Mouse (Mus musculus): ENCODE measurements around the gene Epn3. TPM values are rescaled to one million over a fixed set of nuclear protein-coding genes. Genes with fewer than 3 reads are reported as not detected.

Gene Epn3
- polyA plus RNA-seq, 1 experiment from 2014 or later = 0.27 TPM

GRCm38 (mm10) chr11:94440421-94440820 lies 59.4 kb downstream of the Epn3 start:
- WGBS = 73% methylated on average over 6 of the region's 6 CpGs
- Histone ChIP-seq H3K27ac (ENCODE audit: low read depth, low read length) (no peak overlapping the region), H3K4me1 (ENCODE audit: control insufficient read depth, insufficient read depth, low read length) (peaks cover 39% of the 10 kb centered on the region)

More at GRCm38 (mm10) chr11:94440421-94440820, 59.4 kb downstream of the Epn3 start:
- H3K36me3 ChIP-seq (ENCODE audit: control insufficient read depth, insufficient read depth, low read length) = peaks cover 5% of the 10 kb centered on the region; the same call in 1 of the 2 replicates
- H3K4me3 ChIP-seq (ENCODE audit: low read depth, low read length) = no peak overlapping the region
- H3K27me3 ChIP-seq (ENCODE audit: control insufficient read depth, insufficient read depth, low read length) = no peaks in the 10 kb centered on the region
- ATAC-seq (ENCODE audit: low FRiP score) (no peak), DNase-seq (ENCODE audit: low spot score, missing footprints) (no peak)
- H3K9me3 ChIP-seq (ENCODE audit: control insufficient read depth, low read length) = no peaks in the 10 kb centered on the region
- no peak overlapping the region for H3K9ac ChIP-seq (ENCODE audit: low read length)
- H3K4me2 ChIP-seq = no peak overlapping the region

Other genes with a start within 250 kb of the Epn3 start
- gene Gm21885, start 218.1 kb downstream of the Epn3 start, polyA plus RNA-seq (2014; fragmentation: Nextera tagmentation; extraction: Ambion mirVana) = 0.34 and 0.43 TPM in 2 replicates
- gene Luc7l3, start 178.0 kb downstream of the Epn3 start, polyA plus RNA-seq (2014; fragmentation: Nextera tagmentation; extraction: Ambion mirVana) = 113 and 130 TPM in 2 replicates
- 21.5 and 27.4 TPM in 2 replicates for gene Ankrd40, start 172.0 kb downstream of the Epn3 start, polyA plus RNA-seq (2014; fragmentation: Nextera tagmentation; extraction: Ambion mirVana)
- gene Abcc3, start 107.0 kb downstream of the Epn3 start, polyA plus RNA-seq (2014; fragmentation: Nextera tagmentation; extraction: Ambion mirVana) = 0.47 and 0.49 TPM in 2 replicates
- 7.6 and 9.3 TPM in 2 replicates for gene Cacna1g, start 25.8 kb downstream of the Epn3 start, polyA plus RNA-seq (2014; fragmentation: Nextera tagmentation; extraction: Ambion mirVana)
- gene Spata20, start 13.8 kb downstream of the Epn3 start, polyA plus RNA-seq (2014; fragmentation: Nextera tagmentation; extraction: Ambion mirVana) = not detected in 2 replicates
- gene Mycbpap, start 21.8 kb upstream of the Epn3 start, polyA plus RNA-seq (2014; fragmentation: Nextera tagmentation; extraction: Ambion mirVana) = 3.7 and 4.1 TPM in 2 replicates
- 3.7 and 3.9 TPM in 2 replicates for gene Rsad1, start 49.3 kb upstream of the Epn3 start, polyA plus RNA-seq (2014; fragmentation: Nextera tagmentation; extraction: Ambion mirVana)
- 0.20 and 0.30 TPM in 2 replicates for gene Chad, start 65.1 kb upstream of the Epn3 start, polyA plus RNA-seq (2014; fragmentation: Nextera tagmentation; extraction: Ambion mirVana)
- 4.9 TPM in 2 replicates for gene Acsf2, start 101.9 kb upstream of the Epn3 start, polyA plus RNA-seq (2014; fragmentation: Nextera tagmentation; extraction: Ambion mirVana)
- gene Lrrc59, start 129.8 kb upstream of the Epn3 start, polyA plus RNA-seq (2014; fragmentation: Nextera tagmentation; extraction: Ambion mirVana) = 183 and 199 TPM in 2 replicates
- 125 and 129 TPM in 2 replicates for gene Mrpl27, start 153.8 kb upstream of the Epn3 start, polyA plus RNA-seq (2014; fragmentation: Nextera tagmentation; extraction: Ambion mirVana)
- 46.8 and 47.7 TPM in 2 replicates for gene Eme1, start 154.0 kb upstream of the Epn3 start, polyA plus RNA-seq (2014; fragmentation: Nextera tagmentation; extraction: Ambion mirVana)
- gene Xylt2, start 177.5 kb upstream of the Epn3 start, polyA plus RNA-seq (2014; fragmentation: Nextera tagmentation; extraction: Ambion mirVana) = 8.2 and 12.0 TPM in 2 replicates
- not detected in 2 replicates for gene Gm11541, start 204.5 kb upstream of the Epn3 start, polyA plus RNA-seq (2014; fragmentation: Nextera tagmentation; extraction: Ambion mirVana)
- gene Cdc34b, start 241.8 kb upstream of the Epn3 start, polyA plus RNA-seq (2014; fragmentation: Nextera tagmentation; extraction: Ambion mirVana) = 0.22 TPM in 1 of 2 replicates, not detected in the other